Mouse (Mus musculus) monocyte, adult 2 months (primary cell): ENCODE data around the gene Eea1.
"Not testable (repeated sequence)": the region's sequence is repeated elsewhere in the genome, so short reads cannot be mapped to it uniquely, and the experiment has no call there.

Experiments
- DNase-seq, 2 experiments: peaks; one replicate each; pipeline ENCODE4 v3.0.0; 2022; ENCODE audit warnings: low spot score in 2 of 2, low read depth in 1 of 2

Eea1 gene

DNA sequence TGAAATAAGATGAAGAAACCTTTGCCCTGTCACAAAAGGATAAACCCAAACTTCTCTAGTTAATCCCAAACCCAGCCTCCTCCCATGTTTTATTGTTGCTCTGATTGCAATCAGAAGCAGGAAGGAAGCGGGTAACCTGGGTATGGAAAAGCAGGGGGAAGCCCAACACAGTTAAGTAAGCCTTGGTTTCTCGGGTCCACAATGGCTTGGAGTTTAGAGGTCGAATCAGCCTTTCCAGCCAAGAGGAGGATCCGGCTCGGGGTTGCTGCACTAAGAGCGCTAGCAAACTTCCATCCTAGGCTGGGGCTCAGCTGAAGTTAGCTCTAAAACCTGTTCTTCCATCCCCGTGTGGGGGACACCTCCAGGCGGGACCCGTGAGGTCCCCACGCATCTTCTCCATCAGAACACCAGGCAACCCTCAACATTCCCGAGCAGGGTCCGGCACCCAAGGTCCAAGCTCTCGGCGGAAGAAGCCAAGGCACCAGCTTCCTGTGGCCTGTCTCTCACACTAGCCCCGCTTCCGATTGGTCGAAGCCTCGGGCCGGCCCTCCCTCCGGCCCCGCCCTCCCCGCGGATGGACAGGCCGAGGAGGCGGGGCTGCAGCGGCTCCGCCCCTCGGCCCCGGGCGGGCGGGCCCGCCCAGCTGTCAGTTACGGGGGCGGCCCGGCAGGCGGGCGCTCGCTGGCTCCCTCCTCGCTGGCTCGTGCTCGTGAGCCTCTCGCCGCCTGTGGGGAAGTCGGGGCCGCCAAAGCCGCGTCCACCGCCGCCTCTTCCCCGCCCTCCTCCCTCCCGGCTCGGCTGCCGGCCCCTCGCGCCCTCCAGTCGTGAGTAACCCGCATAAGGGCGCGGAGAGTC is at the start of gene Eea1:
Gene Eea1 (plus strand): TSS at position 605 of the 855 bp plus-strand sequence.
- DNase-seq: peak; percentile 64 to 76

DNA sequence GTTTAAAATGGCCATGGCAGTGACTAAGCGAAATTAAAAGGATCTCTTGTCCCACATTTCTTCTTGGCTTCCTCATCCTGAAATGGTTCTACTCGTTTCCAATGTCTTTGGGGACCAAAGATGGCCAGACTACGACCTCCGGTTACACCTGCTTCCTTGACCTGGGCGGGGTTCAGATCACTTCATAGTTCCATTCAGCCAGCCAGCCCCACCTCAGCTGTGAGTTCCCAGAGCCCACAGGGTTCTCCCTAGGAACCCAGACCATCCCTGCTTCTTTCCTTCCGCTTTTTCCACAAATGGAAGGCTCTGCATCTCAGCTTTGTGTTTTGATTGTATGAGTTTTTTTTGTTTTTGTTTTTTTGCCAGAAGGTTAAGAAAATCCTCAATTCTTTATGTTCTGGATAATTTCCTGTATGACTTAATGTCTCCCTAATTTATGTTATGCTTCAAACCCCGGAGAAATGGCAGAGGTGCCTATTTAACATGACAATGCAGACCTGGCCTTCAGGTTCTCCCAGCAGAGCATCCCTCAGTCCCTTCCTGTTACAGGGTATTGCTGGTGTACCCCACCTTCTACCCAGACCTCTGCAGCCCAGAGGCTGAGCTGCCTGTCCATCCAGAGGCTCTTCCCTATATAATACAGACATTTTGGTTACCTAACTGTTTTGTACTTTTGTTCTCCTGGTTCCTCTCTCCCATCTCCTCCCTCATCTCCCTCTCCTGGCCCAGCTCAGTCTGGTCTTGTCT is 49.1 kb upstream of the Eea1 start:
- no peak for DNase-seq

DNA sequence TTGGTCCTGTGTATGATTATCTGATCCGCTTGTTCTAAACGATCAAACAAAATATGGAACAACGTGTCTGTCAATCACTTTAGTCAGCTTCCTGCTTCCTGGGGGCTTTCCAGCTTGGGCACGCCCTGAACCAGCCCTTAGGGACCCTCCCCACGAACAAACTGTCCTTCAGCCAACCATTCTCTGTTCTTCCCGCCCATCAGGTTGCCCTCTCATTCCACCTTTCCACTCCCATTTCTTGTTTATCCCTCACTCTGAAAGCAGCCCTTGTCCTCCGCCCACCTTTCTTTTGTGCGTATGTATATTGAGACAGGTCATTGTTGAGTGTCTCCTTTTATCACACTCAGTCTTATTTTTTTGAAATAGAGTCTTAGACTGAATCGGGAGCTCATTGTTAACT is 48.3 kb upstream of the Eea1 start:
- no peak for DNase-seq

DNA sequence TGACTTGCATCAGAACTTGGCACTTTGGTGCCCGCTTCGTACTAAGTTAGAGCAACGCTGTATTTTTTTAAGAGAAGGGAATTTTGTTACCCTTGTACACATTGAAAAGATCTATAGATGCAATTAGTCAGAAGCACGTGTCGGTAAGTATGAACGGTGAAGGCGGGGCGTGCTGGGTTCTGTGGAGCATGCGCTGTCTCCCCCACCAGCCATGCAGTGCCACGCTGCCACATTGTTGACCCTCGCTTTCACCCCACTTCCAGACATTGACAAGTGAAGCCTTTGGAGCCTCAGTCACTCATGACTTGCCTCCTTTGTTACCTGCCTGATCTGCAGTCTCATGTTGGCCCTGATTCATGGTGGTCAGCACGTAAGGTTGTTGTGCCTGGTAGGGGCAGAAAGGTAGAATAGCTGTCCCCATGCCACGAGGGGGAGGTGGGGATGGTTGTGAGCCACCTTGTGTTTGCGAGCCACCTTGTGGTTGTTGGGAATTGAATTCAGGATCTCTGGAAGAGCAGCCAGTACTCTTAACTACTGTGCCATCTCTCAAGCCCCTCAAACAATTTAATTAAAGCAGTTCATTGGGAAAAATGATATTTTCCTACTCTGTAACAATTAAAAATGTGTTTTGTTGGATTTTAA is 47.0 kb upstream of the Eea1 start:
- no peak for DNase-seq

DNA sequence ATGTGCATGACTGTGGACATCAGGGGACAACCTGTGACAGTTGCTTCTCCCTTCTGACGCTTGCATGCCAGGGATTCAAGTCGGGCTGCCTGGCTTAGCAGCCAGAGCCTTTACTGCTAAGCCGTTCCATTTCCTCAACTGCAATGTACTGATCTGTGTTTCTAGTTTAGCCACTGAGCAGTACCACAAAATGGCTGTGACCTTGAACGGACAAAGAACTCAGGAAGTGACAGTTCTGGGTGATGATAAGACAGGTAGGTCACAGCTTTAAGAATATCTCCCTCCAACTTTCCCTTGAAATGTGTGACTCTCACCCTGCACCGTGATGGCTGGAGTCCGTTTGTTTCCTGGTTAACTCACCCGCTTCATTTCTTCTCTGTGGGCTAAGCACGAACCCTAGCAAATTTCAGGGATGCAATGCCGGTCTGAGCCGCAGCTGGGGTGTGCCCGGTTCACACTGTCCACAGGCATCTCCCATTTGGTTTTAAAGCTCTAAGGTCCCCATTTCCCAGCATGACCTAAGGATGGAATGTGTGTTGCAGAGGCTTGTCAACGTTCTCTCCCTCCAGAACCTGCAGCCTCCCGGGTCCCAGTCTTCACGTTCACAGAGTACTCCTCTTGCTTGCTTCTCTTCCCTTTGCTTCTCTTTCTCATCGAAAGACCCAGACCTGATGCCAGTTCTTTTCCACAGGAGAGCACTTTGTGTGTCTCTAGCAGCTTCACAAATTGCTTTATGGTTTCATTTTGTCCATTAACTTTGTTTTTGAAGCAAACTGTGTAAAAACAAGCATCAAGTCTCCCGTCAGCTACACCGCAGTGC is 46.2 kb upstream of the Eea1 start:
- no peak for DNase-seq

DNA sequence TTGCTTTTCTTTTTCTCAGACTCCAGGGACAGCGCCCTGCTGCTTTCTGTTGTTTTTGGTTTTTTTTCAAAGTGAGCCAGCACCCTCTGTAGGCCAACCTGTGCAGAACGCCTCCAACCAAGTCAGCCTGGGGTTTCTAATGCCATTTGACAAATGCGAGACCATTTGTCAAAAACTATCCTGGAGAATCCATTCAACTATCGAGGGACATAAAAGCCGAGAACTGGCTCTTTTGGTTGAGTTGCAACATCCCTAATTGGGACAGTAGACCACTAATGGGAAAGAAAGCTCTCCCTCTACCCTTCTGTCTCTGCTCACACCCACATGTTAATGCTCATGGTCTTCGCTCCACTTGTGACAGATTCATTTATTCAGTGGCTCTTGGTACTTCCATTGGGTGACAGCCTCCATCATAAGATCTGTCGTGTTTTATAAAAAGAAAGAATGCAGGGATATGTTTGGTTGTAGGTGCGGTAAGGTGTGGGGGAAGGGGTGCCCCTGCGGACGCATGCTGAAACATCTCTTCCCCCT is 45.5 kb upstream of the Eea1 start:
- DNase-seq: peak in 1 of 2 experiments; percentile 16

DNA sequence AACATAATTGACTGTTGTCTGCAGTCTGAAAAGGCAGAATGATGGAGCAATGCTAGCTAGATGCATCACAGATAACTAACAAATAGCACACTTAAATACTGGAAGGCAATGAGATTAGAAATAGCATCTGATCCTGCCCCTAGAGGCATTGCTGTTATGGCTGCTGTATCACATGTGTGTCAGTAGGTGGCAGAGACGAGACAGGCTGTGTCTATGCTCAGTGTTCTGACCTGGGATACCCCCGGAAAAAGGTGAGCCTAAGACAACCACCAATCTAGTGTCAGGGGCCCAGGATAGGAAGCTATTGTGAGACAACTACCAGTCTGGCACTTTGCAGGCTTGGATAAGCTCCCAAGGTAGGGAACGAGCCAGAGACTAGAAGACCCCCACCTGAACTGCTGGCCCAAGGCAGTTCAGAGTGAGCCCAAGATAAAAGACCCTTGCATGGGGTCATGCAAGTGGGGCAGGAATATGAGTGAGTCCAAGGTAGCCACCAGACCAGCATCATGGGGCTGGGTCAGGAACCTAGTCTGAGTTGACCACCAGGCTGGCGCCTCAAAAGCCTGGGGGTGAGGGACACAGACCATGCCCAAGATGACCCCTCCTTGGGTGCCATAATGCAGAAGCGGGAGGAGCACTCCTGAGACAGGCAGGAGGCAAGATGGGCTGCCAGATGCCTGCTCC is 41.8 kb upstream of the Eea1 start:
- DNase-seq: no peak

DNA sequence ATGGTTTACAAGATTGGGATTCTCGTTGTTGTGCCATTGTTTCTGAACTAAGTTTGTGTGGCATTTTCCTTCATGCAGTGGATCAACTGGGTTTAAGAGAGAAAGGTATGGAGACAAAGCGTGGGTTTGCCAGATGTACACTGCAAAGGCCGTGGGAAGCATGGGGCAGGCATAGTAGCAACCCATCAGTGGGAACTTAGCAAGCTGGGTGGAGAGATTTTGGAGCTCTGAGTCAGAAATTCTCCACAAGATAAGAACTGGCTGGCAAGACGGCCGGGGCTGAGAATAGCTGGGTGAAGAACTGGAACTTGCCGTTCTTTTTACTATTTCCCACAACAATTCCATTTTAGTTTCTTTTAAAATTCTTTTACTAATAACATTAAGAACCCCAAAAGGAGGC is 35.8 kb upstream of the Eea1 start:
- DNase-seq: no peak

DNA sequence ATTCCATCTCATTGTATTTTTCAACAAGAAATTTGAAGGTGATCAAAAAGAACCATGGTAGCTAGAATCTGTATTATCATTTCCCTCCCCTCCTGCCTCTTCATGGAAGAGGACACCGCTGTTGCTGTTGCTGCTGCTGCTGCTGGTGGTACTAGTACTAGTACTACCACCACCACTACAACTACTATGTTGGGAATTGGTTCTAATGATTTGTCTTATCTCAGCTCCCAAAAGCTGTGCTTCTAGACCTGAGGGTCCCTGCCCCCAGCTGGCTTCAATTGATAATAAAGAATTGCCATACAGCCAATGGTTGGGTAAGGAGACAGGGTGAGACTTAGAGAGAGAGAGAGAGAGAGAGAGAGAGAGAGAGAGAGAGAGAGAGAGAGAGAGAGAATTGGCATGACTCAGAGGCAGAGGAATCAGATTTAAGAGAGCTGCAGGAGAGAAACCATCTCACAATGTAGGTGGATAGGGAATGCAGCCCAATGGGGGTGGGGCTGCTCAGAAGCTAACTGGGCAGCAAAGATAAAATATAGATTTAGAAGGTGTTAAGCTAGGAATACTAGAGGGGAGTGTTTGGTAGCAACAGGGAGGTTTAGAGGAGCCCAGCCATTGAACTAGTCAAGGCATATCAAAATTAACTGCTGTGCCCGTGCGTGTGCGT is 31.1 kb upstream of the Eea1 start:
- DNase-seq: no peak

DNA sequence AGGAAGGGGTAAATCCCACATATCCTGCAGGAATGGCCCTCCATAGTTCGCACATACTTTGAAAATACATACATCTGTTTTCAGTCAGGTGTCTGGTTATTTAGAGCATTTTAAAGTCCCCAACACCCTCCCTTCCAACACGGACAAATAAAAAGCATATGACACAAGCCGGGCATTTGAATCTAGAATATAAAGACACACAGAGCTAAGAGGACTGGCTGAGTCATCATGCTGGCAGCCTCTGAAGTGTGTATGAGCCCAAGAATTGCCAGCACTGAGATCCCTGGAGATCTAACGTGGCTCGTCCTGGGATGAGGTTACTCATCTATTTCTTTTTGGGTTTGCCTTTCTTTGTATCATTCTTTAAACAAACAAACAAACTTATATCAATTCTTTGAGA is 29.4 kb upstream of the Eea1 start:
- no peak for DNase-seq

DNA sequence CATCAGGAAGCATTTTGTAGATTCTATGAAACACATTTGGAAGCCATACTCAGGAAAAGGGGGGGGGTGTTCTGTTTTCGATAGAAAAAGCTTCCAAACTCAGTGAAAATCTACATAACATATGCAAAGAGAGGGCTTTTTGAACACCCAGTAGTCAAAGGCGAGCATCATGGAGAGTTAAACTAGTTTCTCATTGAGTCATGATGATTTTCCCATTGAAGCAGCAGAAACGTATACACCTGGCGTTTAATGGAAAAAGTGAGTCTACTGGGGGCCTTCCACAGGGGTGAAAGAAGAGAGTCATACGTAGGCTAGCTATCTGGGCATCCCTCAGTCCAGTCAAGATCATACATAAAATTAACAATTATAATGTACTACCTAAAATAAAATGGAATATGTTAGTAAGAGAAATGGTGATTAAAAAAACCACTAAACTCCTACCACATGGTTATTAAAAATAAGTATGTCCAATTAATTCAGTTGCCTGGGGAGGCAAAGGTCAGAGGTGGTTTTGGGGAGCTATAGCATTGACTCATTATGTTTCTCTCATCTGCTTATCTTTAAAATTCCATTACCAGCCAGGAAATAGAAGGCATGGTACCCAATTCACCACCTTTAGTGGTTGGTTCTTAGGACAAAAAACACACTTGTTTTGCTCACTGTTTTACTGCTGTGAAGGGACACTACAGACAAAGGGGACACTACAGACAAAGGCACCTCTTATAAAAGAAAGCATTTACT is 25.8 kb upstream of the Eea1 start:
- no peak for DNase-seq

DNA sequence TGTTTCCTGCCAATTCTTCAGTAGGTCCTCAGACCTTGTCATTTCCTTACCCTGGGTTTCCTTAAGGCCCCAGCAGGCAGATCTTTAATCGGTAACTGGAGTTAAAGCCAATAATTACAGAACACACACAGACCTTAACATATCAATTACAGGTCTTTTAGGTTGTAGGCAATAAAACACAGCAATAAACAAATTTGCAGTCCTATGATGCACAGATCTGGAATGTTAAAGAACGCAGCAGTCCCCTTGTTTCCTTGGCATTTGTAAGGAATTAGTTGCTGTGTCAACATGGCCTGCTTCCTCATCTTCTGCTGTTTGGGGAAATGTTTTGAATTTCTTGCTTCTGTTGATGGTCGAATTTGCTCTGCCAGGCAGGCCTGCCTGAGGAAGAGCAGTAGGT is 21.7 kb upstream of the Eea1 start:
- DNase-seq: no peak

DNA sequence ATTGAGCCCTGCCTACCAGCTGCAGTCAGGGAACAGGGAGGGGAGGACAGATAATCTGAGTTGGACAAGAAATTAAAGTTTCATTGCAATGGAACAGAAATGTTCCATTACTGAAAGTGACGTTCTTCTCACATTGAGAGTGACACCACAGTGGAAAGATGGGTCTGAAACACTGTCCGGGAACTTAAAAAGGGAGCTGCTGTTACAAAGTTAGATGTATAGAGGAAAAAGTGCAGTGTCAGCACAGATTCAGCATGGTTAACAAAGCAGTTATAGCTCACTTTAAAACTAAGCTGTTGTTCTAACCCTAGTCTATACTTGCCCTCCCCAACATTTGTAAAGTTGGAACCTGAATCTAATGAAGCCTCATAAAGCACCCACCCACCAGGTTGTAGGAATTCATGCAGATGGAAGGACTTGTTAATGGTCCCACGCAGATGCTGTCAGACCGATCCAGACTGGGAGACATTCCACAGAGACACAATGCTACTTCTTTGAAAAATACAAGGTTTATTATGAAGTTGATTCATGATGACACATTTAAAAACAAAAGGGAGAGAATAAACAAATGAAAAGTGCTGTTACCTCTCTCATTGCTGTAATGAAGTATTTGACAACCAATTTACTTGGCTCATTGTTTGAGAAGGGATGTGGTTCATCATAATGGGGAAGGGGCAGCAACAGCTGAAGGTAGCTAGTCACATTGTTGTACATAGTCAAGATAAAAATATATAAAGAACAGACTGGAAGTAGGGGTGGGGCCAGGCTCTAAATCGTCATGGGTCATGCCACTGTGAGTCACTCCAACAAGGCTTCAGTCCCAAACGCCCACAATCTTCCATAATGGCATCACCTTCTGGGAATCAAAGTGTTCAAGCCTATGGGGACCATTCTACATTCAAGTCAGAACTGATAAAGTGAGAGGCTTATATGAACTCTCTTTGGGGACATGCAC is 16.9 kb upstream of the Eea1 start:
- no peak for DNase-seq

DNA sequence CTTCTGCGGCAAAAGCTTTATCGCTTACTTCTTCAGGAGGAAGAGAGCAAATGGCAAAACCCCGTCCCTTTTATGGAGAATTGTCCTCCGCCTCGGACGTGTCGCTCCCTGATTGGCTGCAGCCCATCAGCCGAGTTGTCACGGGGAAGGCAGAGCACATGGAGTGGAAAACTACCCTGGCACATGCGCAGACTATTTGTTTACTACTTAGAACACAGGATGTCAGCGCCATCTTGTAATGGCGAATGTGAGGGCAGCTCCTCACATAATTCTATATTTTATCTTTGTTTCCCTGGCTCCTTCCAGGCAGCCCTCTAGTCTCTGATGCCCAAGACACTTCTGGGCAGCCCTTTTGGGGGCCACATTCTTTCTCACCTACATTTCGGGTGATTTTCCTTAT is 6.8 kb upstream of the Eea1 start:
- not testable (repeated sequence) for DNase-seq

DNA sequence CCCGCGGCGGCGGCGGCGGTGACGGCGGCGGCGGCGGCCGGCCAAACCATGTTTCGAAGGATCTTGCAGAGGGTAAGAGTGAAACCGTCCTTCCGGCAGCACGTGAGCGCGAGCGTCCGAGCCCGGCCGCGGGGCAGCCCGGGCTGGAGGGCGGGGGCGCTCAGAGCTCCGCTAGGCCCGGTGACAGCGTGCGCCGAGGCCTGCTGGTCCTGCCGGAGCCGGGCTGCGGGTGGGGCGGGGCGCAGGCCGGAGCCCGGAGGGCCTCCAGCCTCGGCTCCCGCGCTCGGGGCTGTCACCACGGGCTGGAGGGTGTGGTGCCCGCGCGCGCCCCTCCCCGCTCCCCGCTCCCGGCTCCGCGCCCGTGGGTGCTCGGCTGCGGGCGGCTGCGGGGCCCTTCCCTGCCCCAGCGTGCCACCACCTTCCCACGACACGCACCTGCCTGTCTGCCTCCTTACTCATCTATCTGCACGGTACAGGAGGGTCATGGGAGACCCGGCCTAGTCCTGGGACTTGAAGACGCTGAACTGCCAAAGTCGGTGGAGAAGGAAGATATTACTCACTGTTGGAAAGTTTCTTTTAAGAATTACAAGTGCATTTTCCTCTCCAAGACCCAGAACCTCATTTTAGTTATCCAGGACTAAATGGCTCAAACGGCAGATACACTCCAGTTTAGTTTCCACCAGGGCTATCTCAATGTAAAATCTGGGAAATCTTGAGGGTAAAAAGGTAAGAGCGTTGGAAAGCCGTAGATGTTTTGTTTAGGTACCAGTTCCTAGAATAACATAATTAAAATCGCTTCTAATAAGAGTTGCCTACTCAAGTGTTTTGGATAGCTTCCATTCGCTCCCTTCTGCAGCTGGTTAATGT is 684 bp downstream of the Eea1 start:
- DNase-seq: no peak

DNA sequence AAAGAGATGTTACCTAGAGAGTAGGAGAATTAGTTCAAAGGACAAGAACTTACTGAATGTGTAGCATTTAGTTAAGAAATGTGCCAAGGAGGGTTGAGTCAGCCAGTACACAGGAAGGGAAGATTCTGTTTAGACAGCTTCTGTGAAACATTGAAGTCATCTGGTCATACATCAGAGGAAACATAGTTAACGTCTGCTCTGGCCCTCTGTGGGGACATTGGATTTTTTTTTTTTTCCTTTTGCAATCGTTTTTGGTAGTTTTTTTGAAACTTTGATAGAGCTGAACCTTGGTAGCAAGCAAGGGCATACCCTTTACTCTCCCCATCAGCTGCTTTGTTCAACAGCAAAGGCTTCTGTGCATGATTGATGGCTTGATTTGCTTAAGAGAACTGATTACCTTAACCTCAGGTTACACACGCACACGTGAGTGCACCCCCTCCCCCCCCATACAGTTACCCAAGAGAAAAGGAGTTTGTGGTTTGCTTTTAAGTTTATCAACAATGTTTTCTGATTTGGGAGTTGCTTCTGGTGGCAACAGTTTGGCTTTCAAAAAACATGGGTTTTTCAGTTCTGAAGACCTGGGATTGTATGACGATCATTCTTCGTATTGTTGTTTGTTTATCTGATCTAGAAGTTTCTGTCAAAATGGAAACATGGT is 1.4 kb downstream of the Eea1 start:
- DNase-seq: no peak
